Mouse (Mus musculus) ES-Bruce4 (cell line): ENCODE measurements around the gene Gm5089.

ENCODE experiments used
- CTCF ChIP-seq: IDR thresholded peaks from one replicate; pipeline ENCODE4 v1.8.1; 2011; ENCODE audit warnings: low read depth, low read length
- EP300 ChIP-seq: IDR thresholded peaks from 2 replicates; pipeline ENCODE4 v1.6.1; 2011; ENCODE audit warnings: low read depth, low read length; ENCODE audit not compliant: insufficient read depth

DNA sequence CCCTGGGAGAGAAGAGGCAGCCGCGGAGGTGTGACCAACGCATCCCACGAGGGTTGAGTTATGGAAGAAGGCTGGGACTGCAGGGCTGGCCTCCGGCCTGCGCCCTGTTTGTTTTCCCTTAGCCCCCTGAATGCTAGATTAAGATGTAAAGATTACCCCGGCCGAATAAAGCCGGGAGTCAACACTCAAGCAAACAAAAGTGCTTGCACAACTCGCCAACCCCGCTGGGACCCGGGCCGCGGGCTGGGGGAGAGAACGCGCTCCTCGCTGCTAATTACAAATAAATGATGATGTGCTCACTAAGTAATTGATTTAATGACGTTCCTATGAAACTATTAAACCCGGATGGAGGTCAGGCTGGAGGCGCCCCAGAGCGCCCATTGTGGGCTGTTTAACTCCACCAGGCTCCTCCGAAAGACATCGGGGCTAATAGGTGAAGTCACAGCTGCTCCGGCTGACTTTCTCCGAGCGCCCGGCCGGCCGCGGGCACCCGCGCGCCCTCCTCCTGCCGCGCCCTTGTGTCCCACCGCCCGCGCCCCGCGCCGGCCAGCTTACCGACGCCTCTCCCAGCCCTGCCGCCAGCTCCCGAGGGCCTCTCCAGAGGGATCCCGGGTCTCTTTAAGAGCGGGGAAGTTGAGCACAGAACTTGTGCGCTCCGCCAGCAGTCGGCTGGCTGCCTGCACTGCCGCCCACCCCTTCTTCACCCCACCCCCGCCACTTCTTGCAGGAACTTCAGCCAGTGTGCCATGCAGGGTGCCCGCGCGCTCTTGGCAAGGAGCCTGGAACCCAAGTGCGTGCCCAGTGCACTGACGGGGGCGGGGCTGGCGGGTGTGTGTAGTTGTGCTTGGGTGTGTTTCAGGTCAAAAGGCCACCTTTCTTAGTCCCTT lies at the start of gene Gm5089:
- TF ChIP-seq EP300 (no peak), CTCF (no peak)
